Mouse (Mus musculus) intestine, embryonic 15.5 days (tissue): ENCODE measurements around the gene Lhfpl1. TPM values are rescaled to one million over a fixed set of nuclear protein-coding genes. Genes with fewer than 3 reads are reported as not detected.
"Not testable (repeated sequence)": the region's sequence is repeated elsewhere in the genome, so short reads cannot be mapped to it uniquely, and the experiment has no call there.

Experiments used
- ATAC-seq: fragments of 200-750 bp; cut with Nextera tagmentation; 2 replicates; pipeline ENCODE4 v1.8.0; 2017; ENCODE audit warnings: moderate TSS enrichment, moderate library complexity
- H3K27ac ChIP-seq: fragments of 300-500 bp; sonication (generic); 2 replicates; pipeline ENCODE4 v1.5.1; 2015; ENCODE audit warnings: mild to moderate bottlenecking, inconsistent platforms
- H3K27me3 ChIP-seq: fragments of 300-500 bp; sonication (generic); replicated peaks from 2 replicates; pipeline ENCODE4 v1.6.1; 2015; ENCODE audit warnings: inconsistent platforms
- H3K36me3 ChIP-seq: fragments of 300-500 bp; sonication (generic); 2 replicates; pipeline ENCODE4 v1.6.1; 2015; ENCODE audit warnings: inconsistent platforms
- H3K4me1 ChIP-seq: fragments of 300-500 bp; sonication (generic); replicated peaks from 2 replicates; pipeline ENCODE4 v1.6.1; 2015; ENCODE audit warnings: inconsistent platforms
- H3K4me2 ChIP-seq: fragments of 300-500 bp; sonication (generic); replicated peaks from 2 replicates; pipeline ENCODE4 v1.6.1; 2015; ENCODE audit warnings: mild to moderate bottlenecking, inconsistent platforms
- H3K4me3 ChIP-seq: fragments of 300-500 bp; sonication (generic); replicated peaks from 2 replicates; pipeline ENCODE4 v1.5.1; 2015; ENCODE audit warnings: inconsistent platforms
- H3K9ac ChIP-seq: fragments of 300-500 bp; sonication (generic); 2 replicates; pipeline ENCODE4 v1.6.1; 2015; ENCODE audit warnings: inconsistent platforms
- H3K9me3 ChIP-seq: fragments of 300-500 bp; sonication (generic); 2 replicates; pipeline ENCODE4 v1.6.1; 2016; ENCODE audit warnings: inconsistent platforms
- WGBS: fragments of 180-500 bp; shearing (Covaris S2); methylation state at CpG from one replicate; pipeline ENCODE4 v1.1.7; 2015; 5-methylcytosine and 5-hydroxymethylcytosine counted together
- polyA plus RNA-seq: library from polyadenylated mRNA; unstranded; fragments of >200 nt; fragmentation: Nextera tagmentation; extraction: Ambion mirVana; gene quantifications from 2 replicates; pipeline ENCODE4 v1.2.1, GENCODE M21; 2015

The Lhfpl1 gene
- 0.49 and 0.62 TPM in 2 replicates for polyA plus RNA-seq

DNA sequence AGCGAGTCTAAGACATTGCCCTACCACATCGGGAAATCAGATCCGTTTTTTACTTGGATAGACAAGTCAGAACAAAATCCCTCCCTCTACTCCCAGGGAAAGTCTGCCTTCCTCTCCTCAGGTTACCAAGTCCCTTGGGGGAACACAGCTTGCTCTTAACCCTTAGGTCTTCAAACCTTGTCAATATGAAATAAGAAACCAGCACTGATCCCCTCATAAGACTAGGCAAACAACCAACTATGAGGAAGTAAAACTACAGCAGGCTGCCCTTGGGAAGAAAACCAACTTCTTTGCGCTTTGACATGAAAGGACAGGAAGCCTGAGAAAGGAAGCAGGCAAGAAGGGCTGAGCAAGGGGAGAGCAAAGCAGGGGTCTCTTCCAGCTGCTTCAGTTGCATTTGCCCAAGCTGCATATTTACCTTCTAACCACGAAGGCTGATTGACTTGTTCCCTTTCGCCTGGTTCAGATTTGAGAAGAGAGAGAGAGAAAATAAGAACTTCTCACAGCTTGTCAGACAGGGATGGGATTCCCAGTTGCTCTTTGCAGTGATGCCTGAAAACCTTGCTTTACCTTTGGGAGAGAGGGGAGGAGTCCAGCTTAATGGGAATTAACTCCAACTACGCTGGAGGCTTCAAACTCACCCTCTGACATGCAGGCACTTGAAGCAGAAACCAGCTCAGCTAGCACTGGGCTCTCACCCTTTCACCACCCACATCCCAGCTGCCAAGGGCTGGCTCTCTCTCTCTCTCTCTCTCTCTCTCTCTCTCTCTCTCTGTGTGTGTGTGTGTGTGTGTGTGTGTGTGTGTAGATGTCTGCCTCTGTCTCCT, at the start of gene Lhfpl1:
TSS of gene Lhfpl1 (minus strand) at position 713 of the 827 bp plus-strand sequence.
- no peak within 1 kb of the TSS for H3K4me3 ChIP-seq
- no peaks in the 10 kb centered on the region for H3K36me3 ChIP-seq
- H3K9me3 ChIP-seq = no peaks in the 10 kb centered on the region
- ATAC-seq = no peak
- H3K4me2 ChIP-seq = no peak within 1 kb of the TSS
- H3K9ac ChIP-seq = no peak within 1 kb of the TSS
- H3K4me1 ChIP-seq = no peaks in the 10 kb centered on the region
- H3K27me3 ChIP-seq = no peaks in the 10 kb centered on the region
- WGBS = 39% methylated on average over 7 of the region's 7 CpGs
- H3K27ac ChIP-seq = no peak within 1 kb of the TSS

GRCm38 (mm10) chrX:145371839-145372238, 22.9 kb upstream of the Lhfpl1 start:
- H3K4me2 ChIP-seq = no peak overlapping the region
- no peak overlapping the region for H3K27ac ChIP-seq
- ATAC-seq = no peak
- H3K9ac ChIP-seq = no peak overlapping the region
- H3K36me3 ChIP-seq = no peaks in the 10 kb centered on the region
- H3K4me1 ChIP-seq = no peaks in the 10 kb centered on the region
- no peak overlapping the region for H3K4me3 ChIP-seq
- 59% methylated on average over 5 of the region's 5 CpGs for WGBS
- H3K9me3 ChIP-seq = no peaks in the 10 kb centered on the region
- H3K27me3 ChIP-seq = no peaks in the 10 kb centered on the region

- no peak for ATAC-seq
- H3K4me1 ChIP-seq = no peaks in the 10 kb centered on the region
- no peaks in the 10 kb centered on the region for H3K36me3 ChIP-seq
- 91% methylated on average over 4 of the region's 4 CpGs for WGBS
- H3K4me2 ChIP-seq = no peak overlapping the region
- H3K27me3 ChIP-seq = no peaks in the 10 kb centered on the region
- H3K27ac ChIP-seq = no peak overlapping the region
- H3K4me3 ChIP-seq = no peak overlapping the region
- no peak overlapping the region for H3K9ac ChIP-seq
- no peaks in the 10 kb centered on the region for H3K9me3 ChIP-seq
These were observed 13.6 kb upstream of the Lhfpl1 start for GRCm38 (mm10) chrX:145362527-145362926.

- Histone ChIP-seq H3K4me3 (no peak overlapping the region), H3K27ac (no peak overlapping the region), H3K9ac (no peak overlapping the region), H3K9me3 (no peaks in the 10 kb centered on the region), H3K36me3 (no peaks in the 10 kb centered on the region), H3K27me3 (no peaks in the 10 kb centered on the region), H3K4me1 (no peaks in the 10 kb centered on the region), H3K4me2 (no peak overlapping the region)
- ATAC-seq = no peak
- WGBS = 66% methylated on average over 2 of the region's 2 CpGs
These were observed 6.5 kb downstream of the Lhfpl1 start for GRCm38 (mm10) chrX:145342402-145342801.

GRCm38 (mm10) chrX:145336141-145336540, 12.7 kb downstream of the Lhfpl1 start:
- no peaks in the 10 kb centered on the region for H3K36me3 ChIP-seq
- no peaks in the 10 kb centered on the region for H3K27me3 ChIP-seq
- H3K27ac ChIP-seq = no peak overlapping the region
- ATAC-seq = no peak
- no peaks in the 10 kb centered on the region for H3K4me1 ChIP-seq
- no peak overlapping the region for H3K9ac ChIP-seq
- 70% methylated on average over 1 of the region's 1 CpGs for WGBS
- no peak overlapping the region for H3K4me2 ChIP-seq
- H3K9me3 ChIP-seq = no peaks in the 10 kb centered on the region
- H3K4me3 ChIP-seq = no peak overlapping the region

DNA sequence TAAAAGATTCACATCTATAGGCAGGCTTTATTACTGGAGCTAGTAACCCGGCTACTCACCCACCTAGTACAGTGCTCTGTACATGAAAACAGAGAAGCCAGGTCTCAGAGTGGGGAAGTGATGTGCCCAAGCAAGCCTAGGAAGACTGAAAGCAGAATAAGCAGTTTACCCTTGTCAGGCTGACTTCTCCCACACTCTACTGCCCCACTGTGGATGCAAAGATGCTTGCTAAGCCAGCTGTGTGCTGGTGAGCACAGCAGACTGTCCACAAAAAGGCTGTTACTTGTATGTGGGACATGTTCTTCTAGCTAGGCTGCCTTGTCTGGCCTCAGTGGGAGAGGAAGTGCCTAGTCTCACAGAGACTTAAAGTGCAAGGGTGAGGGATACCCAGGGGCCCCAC, 40.3 kb downstream of the Lhfpl1 start:
- H3K4me3 ChIP-seq = no peak overlapping the region
- WGBS = 61% methylated on average over 1 of the region's 1 CpGs

DNA sequence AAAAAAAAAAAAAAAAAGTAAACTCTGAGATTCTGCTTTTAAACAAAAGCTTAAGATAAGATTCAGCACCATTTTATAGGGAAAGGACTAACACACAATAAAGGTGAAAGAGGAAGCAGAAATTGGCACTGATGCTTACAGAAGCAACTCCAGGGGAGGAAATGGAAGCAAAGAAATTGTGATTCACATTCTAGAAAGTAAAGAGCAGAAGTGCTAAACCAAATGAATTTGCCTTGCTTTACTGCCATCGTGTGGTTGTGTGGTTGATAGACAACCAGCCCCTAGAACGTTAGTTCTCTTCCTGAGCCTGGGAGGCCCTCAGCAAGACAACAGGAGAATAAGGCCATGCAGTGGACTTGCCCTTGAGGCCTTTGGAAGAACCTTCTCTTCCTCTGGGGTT, 41.7 kb downstream of the Lhfpl1 start:
- no peaks in the 10 kb centered on the region for H3K36me3 ChIP-seq
- H3K27me3 ChIP-seq = no peaks in the 10 kb centered on the region
- no peak overlapping the region for H3K27ac ChIP-seq
- H3K9me3 ChIP-seq = no peaks in the 10 kb centered on the region
- no peak for ATAC-seq
- no peak overlapping the region for H3K4me3 ChIP-seq
- 9% methylated on average over 2 of the region's 2 CpGs for WGBS
- no peak overlapping the region for H3K9ac ChIP-seq
- no peaks in the 10 kb centered on the region for H3K4me1 ChIP-seq
- no peak overlapping the region for H3K4me2 ChIP-seq

More for the DNA sequence above, 40.3 kb downstream of the Lhfpl1 start:
- ATAC-seq = no peak
- H3K36me3 ChIP-seq = no peaks in the 10 kb centered on the region
- H3K4me2 ChIP-seq = no peak overlapping the region
- no peaks in the 10 kb centered on the region for H3K27me3 ChIP-seq
- H3K9ac ChIP-seq = no peak overlapping the region
- no peak overlapping the region for H3K27ac ChIP-seq
- H3K4me1 ChIP-seq = no peaks in the 10 kb centered on the region
- no peaks in the 10 kb centered on the region for H3K9me3 ChIP-seq

GRCm38 (mm10) chrX:145300232-145300631, 48.7 kb downstream of the Lhfpl1 start:
- not testable (repeated sequence) for H3K36me3 ChIP-seq, H3K27me3 ChIP-seq, H3K9me3 ChIP-seq, H3K27ac ChIP-seq, H3K4me2 ChIP-seq, H3K4me1 ChIP-seq, ATAC-seq, H3K9ac ChIP-seq, H3K4me3 ChIP-seq

GRCm38 (mm10) chrX:145272209-145272608, 76.7 kb downstream of the Lhfpl1 start:
- 72% methylated on average over 3 of the region's 3 CpGs for WGBS
- ATAC-seq = no peak

GRCm38 (mm10) chrX:145271768-145272167, 77.1 kb downstream of the Lhfpl1 start:
- Histone ChIP-seq H3K36me3 (no peaks in the 10 kb centered on the region), H3K4me1 (no peaks in the 10 kb centered on the region), H3K4me3 (no peak overlapping the region), H3K9me3 (no peaks in the 10 kb centered on the region), H3K4me2 (no peak overlapping the region), H3K9ac (no peak overlapping the region), H3K27me3 (no peaks in the 10 kb centered on the region), H3K27ac (no peak overlapping the region)
- WGBS = 53% methylated on average over 4 of the region's 4 CpGs
- no peak for ATAC-seq

More at GRCm38 (mm10) chrX:145272209-145272608, 76.7 kb downstream of the Lhfpl1 start:
- H3K36me3 ChIP-seq = no peaks in the 10 kb centered on the region
- no peaks in the 10 kb centered on the region for H3K9me3 ChIP-seq
- no peaks in the 10 kb centered on the region for H3K27me3 ChIP-seq
- no peak overlapping the region for H3K9ac ChIP-seq
- H3K27ac ChIP-seq = no peak overlapping the region
- no peak overlapping the region for H3K4me3 ChIP-seq
- no peak overlapping the region for H3K4me2 ChIP-seq
- H3K4me1 ChIP-seq = no peaks in the 10 kb centered on the region

- no peak overlapping the region for H3K4me2 ChIP-seq
- ATAC-seq = no peak
- H3K4me1 ChIP-seq = no peaks in the 10 kb centered on the region
- no peaks in the 10 kb centered on the region for H3K36me3 ChIP-seq
- WGBS = 66% methylated on average over 5 of the region's 5 CpGs
- no peaks in the 10 kb centered on the region for H3K27me3 ChIP-seq
- H3K27ac ChIP-seq = no peak overlapping the region
- no peak overlapping the region for H3K4me3 ChIP-seq
- H3K9ac ChIP-seq = no peak overlapping the region
- no peaks in the 10 kb centered on the region for H3K9me3 ChIP-seq
These were observed 87.1 kb downstream of the Lhfpl1 start for GRCm38 (mm10) chrX:145261803-145262202.
